Mouse (Mus musculus): ENCODE data around the gene Lamtor1. TPM values are rescaled to one million over a fixed set of nuclear protein-coding genes. Genes with fewer than 3 reads are reported as not detected.

Lamtor1 gene
- total RNA-seq (2021), result 10 to 100 TPM; 87.9 to 90.9 TPM
- long read RNA-seq, experiment 1, transcript Lamtor1-203 (1 exons, 1,936 nt), result minor isoform, 7 of 97 reads
- long read RNA-seq, experiment 1, transcript Lamtor1-201 (5 exons, 1,119 nt), result major isoform, 43 of 97 reads
- long read RNA-seq, experiment 1, partial matches to known transcripts, result 46 of 97 reads
- long read RNA-seq, experiment 1, other reads (novel, unspliced or antisense), result 1 of 97 reads
- long read RNA-seq, experiment 2, transcript Lamtor1-201 (5 exons, 1,119 nt), result major isoform, 40 of 69 reads
- long read RNA-seq, experiment 2, partial matches to known transcripts, result 24 of 69 reads
- long read RNA-seq, experiment 2, other reads (novel, unspliced or antisense), result 3 of 69 reads

- intact Hi-C loops (cut with DNase I), result loop anchor here (2.0 to 5.0 kb wide), 2 partner anchors 27 to 243 kb away; partner anchors contain the start of genes Clpb and Lrrc51
- Histone ChIP-seq H3K4me3 (peak within 1 kb of the TSS; percentile 91), H3K27ac (peak within 1 kb of the TSS; percentile 99)
- peak; percentile 99 to 100 for DNase-seq (ENCODE audit: extremely low spot score in 1 of 2, low spot score in 2 of 2)
- TF ChIP-seq CTCF (IDR thresholded peaks at IDR 0.05), result peak; percentile 6
Measured at GRCm38 (mm10) chr7:101905561-101906286, at the start of gene Lamtor1. Lamtor1 (plus strand) TSS chr7:101905904.

DNA sequence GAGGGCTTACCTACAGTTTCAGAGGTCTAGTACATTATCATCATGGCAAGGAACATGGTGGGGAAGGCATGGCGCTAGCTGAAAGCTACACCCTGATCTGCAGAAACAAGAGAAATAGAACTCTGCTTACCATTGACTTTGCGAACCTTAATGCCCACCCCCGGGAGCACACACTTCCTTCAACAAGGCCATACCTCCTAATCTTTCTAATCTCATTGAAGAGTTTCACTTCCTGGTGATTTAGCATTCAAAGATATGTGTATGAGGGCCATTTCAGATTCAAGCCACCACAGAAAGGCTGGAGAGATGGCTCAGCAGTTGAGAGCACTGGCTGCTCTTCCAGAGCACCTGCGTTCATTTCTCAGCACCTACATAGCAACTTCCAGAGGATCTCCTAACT lies 48.6 kb upstream of the Lamtor1 start, which contains the start of gene Folr2:
Folr2 (minus strand) TSS at position 101 of the 400 bp plus-strand sequence.
- Histone ChIP-seq H3K27ac (no peak within 1 kb of the TSS), H3K4me3 (no peak within 1 kb of the TSS)
- intact Hi-C loops (cut with DNase I), result no loop called here
- no peak for TF ChIP-seq CTCF (IDR thresholded peaks at IDR 0.05)
- no peak for DNase-seq (ENCODE audit: extremely low spot score in 1 of 2, low spot score in 2 of 2)

DNA sequence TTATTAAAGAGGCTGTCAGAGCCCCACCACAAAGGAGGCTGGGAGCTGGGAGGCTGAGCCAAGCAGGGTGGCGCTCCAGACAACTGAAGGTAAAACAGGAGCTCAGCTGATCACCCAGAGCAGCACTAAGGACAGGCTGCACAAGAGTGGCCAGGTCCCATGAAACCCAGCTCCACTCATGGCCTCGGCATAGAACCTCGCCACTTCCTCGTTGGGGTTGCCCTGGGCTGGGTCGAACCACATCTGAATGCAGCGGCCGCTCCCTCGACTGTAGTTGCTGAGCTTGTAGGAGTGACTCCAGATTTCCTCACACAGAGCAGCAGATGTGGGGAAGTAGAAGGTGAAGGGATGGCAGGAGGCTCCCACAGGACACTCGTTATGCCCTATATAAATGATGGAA lies 47.3 kb upstream of the Lamtor1 start:
- intact Hi-C loops (cut with DNase I), result no loop called here
- no peak for TF ChIP-seq CTCF (IDR thresholded peaks at IDR 0.05)
- H3K4me3 ChIP-seq, result no peak overlapping the region
- DNase-seq (ENCODE audit: extremely low spot score in 1 of 2, low spot score in 2 of 2), result no peak
- no peak overlapping the region for H3K27ac ChIP-seq

GRCm38 (mm10) chr7:101860978-101861377 lies 44.7 kb upstream of the Lamtor1 start:
- Histone ChIP-seq H3K27ac (no peak overlapping the region), H3K4me3 (no peak overlapping the region)
- no peak for TF ChIP-seq CTCF (IDR thresholded peaks at IDR 0.05)
- DNase-seq (ENCODE audit: extremely low spot score in 1 of 2, low spot score in 2 of 2), result no peak
- intact Hi-C loops (cut with DNase I), result no loop called here

DNA sequence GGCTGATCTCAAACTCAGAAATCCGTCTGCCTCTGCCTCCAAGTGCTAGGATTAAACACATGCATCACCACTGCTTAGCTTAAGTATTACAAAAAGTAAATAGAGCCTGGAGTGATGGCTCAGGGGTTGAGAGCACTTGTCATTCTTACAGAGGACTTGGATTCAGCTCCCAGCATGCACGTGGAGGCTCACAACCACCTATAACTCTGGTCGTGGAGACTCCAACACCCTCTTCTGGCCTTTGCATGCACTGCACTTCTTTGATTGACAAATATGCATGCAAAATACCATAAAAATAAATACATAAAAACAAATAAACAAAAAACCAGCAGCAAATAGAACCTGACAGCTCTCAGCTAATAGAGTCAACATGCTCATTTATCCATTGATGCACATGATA lies 43.4 kb upstream of the Lamtor1 start:
- DNase-seq (ENCODE audit: extremely low spot score in 1 of 2, low spot score in 2 of 2), result no peak
- TF ChIP-seq CTCF (IDR thresholded peaks at IDR 0.05), result no peak; the same call in 1 of the 2 replicates
- Histone ChIP-seq H3K27ac (no peak overlapping the region), H3K4me3 (no peak overlapping the region)
- intact Hi-C loops (cut with DNase I), result no loop called here

DNA sequence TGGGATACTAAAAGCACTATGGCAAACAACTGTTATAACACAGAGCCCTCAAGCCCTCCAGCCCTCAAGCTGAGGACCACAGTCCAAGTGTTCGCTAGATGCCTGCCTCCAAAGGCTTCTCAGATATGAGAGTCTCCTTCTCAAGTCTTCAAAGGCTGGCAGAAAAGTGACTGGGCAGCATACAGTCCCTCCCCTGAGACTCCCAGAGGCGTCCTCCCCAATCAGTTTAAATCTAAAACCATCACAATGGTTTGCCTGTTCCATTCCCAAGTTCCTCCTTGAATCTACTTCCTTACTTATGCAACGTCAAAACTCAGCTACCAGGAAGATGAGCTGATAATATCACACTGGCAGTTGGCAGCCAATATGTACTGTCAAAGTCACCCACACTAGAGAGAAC lies 42.3 kb upstream of the Lamtor1 start, which contains the start of gene Anapc15:
Anapc15 (plus strand) TSS at position 301 of the 400 bp plus-strand sequence.
- no peak within 1 kb of the TSS for H3K4me3 ChIP-seq

GRCm38 (mm10) chr7:101866491-101867265 lies 39.0 kb upstream of the Lamtor1 start:
- Histone ChIP-seq H3K4me3 (no peak overlapping the region), H3K27ac (no peak overlapping the region)
- intact Hi-C loops (cut with DNase I), result no loop called here
- TF ChIP-seq CTCF (IDR thresholded peaks at IDR 0.05), result no peak
- DNase-seq (ENCODE audit: extremely low spot score in 1 of 2, low spot score in 2 of 2), result no peak

More for the DNA sequence above, 42.3 kb upstream of the Lamtor1 start, which contains the start of gene Anapc15:
- no peak for TF ChIP-seq CTCF (IDR thresholded peaks at IDR 0.05)
- H3K27ac ChIP-seq, result no peak within 1 kb of the TSS
- intact Hi-C loops (cut with DNase I), result no loop called here
- DNase-seq (ENCODE audit: extremely low spot score in 1 of 2, low spot score in 2 of 2), result no peak

DNA sequence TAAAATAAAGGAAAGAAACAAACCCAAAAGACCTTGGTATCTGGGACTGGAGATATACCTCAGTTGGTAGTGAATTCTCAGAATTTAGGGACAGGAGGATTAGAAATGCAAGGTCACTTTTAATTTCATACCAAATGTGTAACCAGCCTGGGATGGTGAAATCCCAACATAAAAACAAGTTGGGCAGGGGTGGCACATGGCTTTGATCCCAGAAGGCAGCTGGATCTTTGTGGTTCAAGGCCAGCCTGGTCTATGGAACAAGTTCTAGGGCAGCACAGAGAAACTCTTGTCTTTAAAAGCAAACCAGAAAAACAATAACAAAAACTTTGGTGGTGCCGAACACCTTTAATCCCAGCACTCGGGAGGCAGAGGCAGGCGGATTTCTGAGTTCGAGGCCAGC lies 38.2 kb upstream of the Lamtor1 start:
- DNase-seq (ENCODE audit: extremely low spot score in 1 of 2, low spot score in 2 of 2), result no peak
- TF ChIP-seq CTCF (IDR thresholded peaks at IDR 0.05), result no peak
- intact Hi-C loops (cut with DNase I), result no loop called here
- no peak overlapping the region for H3K27ac ChIP-seq
- H3K4me3 ChIP-seq, result no peak overlapping the region

GRCm38 (mm10) chr7:101868241-101869162 lies 37.2 kb upstream of the Lamtor1 start:
- H3K4me3 ChIP-seq, result no peak overlapping the region
- no peak overlapping the region for H3K27ac ChIP-seq
- TF ChIP-seq CTCF (IDR thresholded peaks at IDR 0.05), result no peak
- intact Hi-C loops (cut with DNase I), result no loop called here
- no peak for DNase-seq (ENCODE audit: extremely low spot score in 1 of 2, low spot score in 2 of 2)

DNA sequence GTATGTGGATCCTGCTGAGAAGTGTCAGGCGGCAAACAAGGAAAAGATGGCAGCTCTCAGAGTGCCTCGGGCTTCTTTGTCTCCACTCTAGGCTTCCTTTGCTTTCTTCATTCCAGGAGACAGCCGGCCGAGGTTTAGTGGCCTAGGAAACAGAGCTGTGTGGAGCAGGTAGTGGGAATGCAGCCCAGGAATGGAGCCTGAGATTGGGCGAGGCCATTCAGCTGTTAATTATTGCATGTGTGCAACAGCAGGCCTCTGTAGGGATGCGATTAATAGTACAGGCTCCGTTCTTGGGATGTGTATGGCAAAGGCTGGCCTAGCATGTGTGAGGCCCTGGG lies 36.6 kb upstream of the Lamtor1 start:
- intact Hi-C loops (cut with DNase I), result no loop called here
- no peak for TF ChIP-seq CTCF (IDR thresholded peaks at IDR 0.05)
- no peak overlapping the region for H3K27ac ChIP-seq
- no peak overlapping the region for H3K4me3 ChIP-seq
- no peak for DNase-seq (ENCODE audit: extremely low spot score in 1 of 2, low spot score in 2 of 2)

GRCm38 (mm10) chr7:101870629-101871028 lies 35.1 kb upstream of the Lamtor1 start, which contains the start of gene Folr1:
Folr1 (minus strand) TSS chr7:101870788.
- no peak for TF ChIP-seq CTCF (IDR thresholded peaks at IDR 0.05)
- DNase-seq (ENCODE audit: extremely low spot score in 1 of 2, low spot score in 2 of 2), result no peak
- intact Hi-C loops (cut with DNase I), result no loop called here
- Histone ChIP-seq H3K4me3 (no peak within 1 kb of the TSS), H3K27ac (no peak within 1 kb of the TSS)
